Mouse (Mus musculus) MEL (cell line): ENCODE measurements around the gene 6430548M08Rik.

Source experiments
- CHD1 ChIP-seq: IDR thresholded peaks from 2 replicates; pipeline ENCODE4 v1.6.1; 2012; ENCODE audit warnings: low read depth, mild to moderate bottlenecking, inconsistent platforms, low read length, improper control_type of control experiment
- CTCF ChIP-seq, 3 experiments: IDR thresholded peaks in 2 of 3; conservative IDR thresholded peaks in 1 of 3; 2 replicates each; pipeline ENCODE4 v1.5.1; 2011 to 2012; ENCODE audit warnings: low read length in 3 of 3, low read depth in 2 of 3, mild to moderate bottlenecking in 2 of 3, improper control_type of control experiment in 1 of 3, inconsistent platforms in 1 of 3, mixed read lengths in 1 of 3, moderate library complexity in 1 of 3; ENCODE audit not compliant: control insufficient read depth in 1 of 3, insufficient read depth in 1 of 3, poor library complexity in 1 of 3, severe bottlenecking in 1 of 3
- ETS1 ChIP-seq: IDR thresholded peaks from 2 replicates; pipeline ENCODE4 v1.6.1; 2012; ENCODE audit warnings: low read depth, mild to moderate bottlenecking, inconsistent platforms, low read length, improper control_type of control experiment, moderate library complexity
- GATA1 ChIP-seq: IDR thresholded peaks from 2 replicates; pipeline ENCODE4 v1.6.1; 2011; ENCODE audit warnings: low read depth, low read length, improper control_type of control experiment
- MAZ ChIP-seq: IDR thresholded peaks from 2 replicates; pipeline ENCODE4 v1.6.1; 2012; ENCODE audit warnings: low read depth, mild to moderate bottlenecking, inconsistent platforms, low read length, improper control_type of control experiment
- MYC ChIP-seq: IDR thresholded peaks from 2 replicates; pipeline ENCODE4 v1.6.1; 2011; ENCODE audit warnings: low read depth, mild to moderate bottlenecking, low read length, improper control_type of control experiment, moderate library complexity
- NELFE ChIP-seq: IDR thresholded peaks from 2 replicates; pipeline ENCODE4 v1.6.1; 2011; ENCODE audit warnings: low read depth, low read length, improper control_type of control experiment
- POLR2A ChIP-seq, 2 experiments: IDR thresholded peaks; 2 replicates each; pipeline ENCODE4 v1.6.1; 2011 to 2012; ENCODE audit warnings: low read length in 2 of 2, mild to moderate bottlenecking in 2 of 2, control low read depth in 1 of 2, improper control_type of control experiment in 1 of 2, low read depth in 1 of 2, moderate library complexity in 1 of 2; ENCODE audit not compliant: control insufficient read depth in 1 of 2, insufficient read depth in 1 of 2, poor library complexity in 1 of 2
- POLR2AphosphoS2 ChIP-seq: IDR thresholded peaks from 2 replicates; pipeline ENCODE4 v1.6.1; 2011; ENCODE audit warnings: low read length, improper control_type of control experiment
- USF1 ChIP-seq: IDR thresholded peaks from 2 replicates; pipeline ENCODE4 v1.6.1; 2014; ENCODE audit warnings: low read depth, mild to moderate bottlenecking, inconsistent platforms, low read length, improper control_type of control experiment, moderate library complexity
- ZKSCAN1 ChIP-seq: IDR thresholded peaks from 2 replicates; pipeline ENCODE4 v1.6.1; 2012; ENCODE audit warnings: low read depth, mild to moderate bottlenecking, inconsistent platforms, low read length, improper control_type of control experiment, moderate library complexity

DNA sequence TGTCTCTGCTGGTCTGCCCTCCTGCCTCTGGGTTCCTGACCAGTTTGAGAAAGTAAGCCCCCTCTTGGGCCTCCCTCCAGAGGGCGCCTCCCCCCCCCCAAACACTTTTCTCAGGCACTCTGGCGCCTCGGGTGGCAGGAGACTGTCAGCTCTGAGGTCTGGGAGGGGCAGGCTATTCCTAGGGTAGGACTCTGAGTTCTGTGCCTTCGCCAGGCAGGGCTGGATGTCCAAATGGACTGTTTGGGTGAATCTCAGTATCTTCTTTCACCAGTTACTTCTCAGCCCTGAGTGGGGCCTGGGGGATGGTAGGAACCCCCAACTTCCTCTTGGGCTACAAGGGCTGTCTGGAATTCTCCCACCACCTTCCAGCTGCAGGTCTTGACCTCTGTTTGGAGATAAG lies 97.4 kb downstream of the 6430548M08Rik start:
- TF ChIP-seq USF1 (no peak), CTCF (IDR thresholded peaks at IDR 0.05 in 2 of 3, conservative IDR thresholded peaks at IDR 0.05 in 1 of 3; ENCODE audit: control insufficient read depth in 1 of 3, insufficient read depth in 1 of 3, low read depth in 2 of 3, low read length in 3 of 3, poor library complexity in 1 of 3, severe bottlenecking in 1 of 3) (peak in 1 of 3 experiments; percentile 8; a peak in 1 of 6 replicates), MAZ (no peak), MYC (no peak), ZKSCAN1 (no peak), POLR2A (IDR thresholded peaks at IDR 0.05; ENCODE audit: control insufficient read depth in 1 of 2, insufficient read depth in 1 of 2, low read depth in 1 of 2, low read length in 2 of 2, poor library complexity in 1 of 2) (no peak), NELFE (no peak), CHD1 (no peak), ETS1 (no peak), POLR2AphosphoS2 (no peak), GATA1 (no peak)
